Mouse (Mus musculus) neural tube, embryonic 15.5 days (tissue): Measurements from ENCODE around the gene Rarg. TPM values are rescaled to one million over a fixed set of nuclear protein-coding genes. Genes with fewer than 3 reads are reported as not detected.

Experiments used
- ATAC-seq: fragments of 200-750 bp; cut with Nextera tagmentation; 2 replicates; pipeline ENCODE4 v1.8.0; 2017; ENCODE audit warnings: mild to moderate bottlenecking, moderate TSS enrichment, moderate library complexity; ENCODE audit not compliant: low FRiP score
- H3K27ac ChIP-seq: fragments of 300-500 bp; sonication (generic); replicated peaks from 2 replicates; pipeline ENCODE4 v1.5.1; 2015; ENCODE audit warnings: mild to moderate bottlenecking, inconsistent platforms
- H3K27me3 ChIP-seq: fragments of 300-500 bp; sonication (generic); replicated peaks from 2 replicates; pipeline ENCODE4 v1.6.1; 2015; ENCODE audit warnings: inconsistent platforms
- H3K36me3 ChIP-seq: fragments of 300-500 bp; sonication (generic); 2 replicates; pipeline ENCODE4 v1.6.1; 2015; ENCODE audit warnings: inconsistent platforms
- H3K4me1 ChIP-seq: fragments of 300-500 bp; sonication (generic); 2 replicates; pipeline ENCODE4 v1.6.1; 2015; ENCODE audit warnings: inconsistent platforms
- H3K4me2 ChIP-seq: fragments of 300-500 bp; sonication (generic); 2 replicates; pipeline ENCODE4 v1.6.1; 2015; ENCODE audit warnings: inconsistent platforms, mild to moderate bottlenecking, moderate library complexity
- H3K4me3 ChIP-seq: fragments of 300-500 bp; sonication (generic); replicated peaks from 2 replicates; pipeline ENCODE4 v1.5.1; 2015; ENCODE audit warnings: mild to moderate bottlenecking, inconsistent platforms
- H3K9ac ChIP-seq: fragments of 300-500 bp; sonication (generic); replicated peaks from 2 replicates; pipeline ENCODE4 v1.6.1; 2015; ENCODE audit warnings: mild to moderate bottlenecking, inconsistent platforms
- H3K9me3 ChIP-seq: fragments of 300-500 bp; sonication (generic); replicated peaks from 2 replicates; pipeline ENCODE4 v1.6.1; 2016; ENCODE audit warnings: inconsistent platforms
- WGBS: fragments of 180-500 bp; shearing (Covaris S2); methylation state at CpG from one replicate; pipeline ENCODE4 v1.1.7; 2015; ENCODE audit warnings: mixed read lengths; 5-methylcytosine and 5-hydroxymethylcytosine counted together
- polyA plus RNA-seq: library from polyadenylated mRNA; unstranded; fragments of >200 nt; fragmentation: Nextera tagmentation; extraction: Ambion mirVana; gene quantifications from 2 replicates; pipeline ENCODE4 v1.2.1, GENCODE M21; 2015

Gene Rarg
- polyA plus RNA-seq, 1 experiment from 2014 or later, result 7.8 TPM

GRCm38 (mm10) chr15:102278726-102279091, 21.4 kb upstream of the Rarg start:
- H3K9ac ChIP-seq, result peak overlapping the region; percentile 62
- ATAC-seq, result no peak
- 33% methylated on average over 7 of the region's 7 CpGs for WGBS

GRCm38 (mm10) chr15:102273982-102274716, 16.8 kb upstream of the Rarg start:
- Histone ChIP-seq H3K9me3 (no peaks in the 10 kb centered on the region), H3K4me2 (no peak overlapping the region), H3K4me3 (no peak overlapping the region), H3K36me3 (no peaks in the 10 kb centered on the region), H3K27ac (no peak overlapping the region), H3K9ac (no peak overlapping the region), H3K27me3 (peaks cover 16% of the 10 kb centered on the region), H3K4me1 (peaks cover 10% of the 10 kb centered on the region)
- no peak for ATAC-seq
- 80% methylated on average over 6 of the region's 6 CpGs for WGBS

More at GRCm38 (mm10) chr15:102278726-102279091, 21.4 kb upstream of the Rarg start:
- peak overlapping the region; percentile 90 for H3K27ac ChIP-seq
- no peaks in the 10 kb centered on the region for H3K27me3 ChIP-seq
- peak overlapping the region; percentile 95 for H3K4me2 ChIP-seq
- H3K9me3 ChIP-seq, result no peaks in the 10 kb centered on the region
- H3K4me1 ChIP-seq, result peaks cover 26% of the 10 kb centered on the region
- H3K4me3 ChIP-seq, result peak overlapping the region; percentile 79
- H3K36me3 ChIP-seq, result peaks cover 21% of the 10 kb centered on the region

DNA sequence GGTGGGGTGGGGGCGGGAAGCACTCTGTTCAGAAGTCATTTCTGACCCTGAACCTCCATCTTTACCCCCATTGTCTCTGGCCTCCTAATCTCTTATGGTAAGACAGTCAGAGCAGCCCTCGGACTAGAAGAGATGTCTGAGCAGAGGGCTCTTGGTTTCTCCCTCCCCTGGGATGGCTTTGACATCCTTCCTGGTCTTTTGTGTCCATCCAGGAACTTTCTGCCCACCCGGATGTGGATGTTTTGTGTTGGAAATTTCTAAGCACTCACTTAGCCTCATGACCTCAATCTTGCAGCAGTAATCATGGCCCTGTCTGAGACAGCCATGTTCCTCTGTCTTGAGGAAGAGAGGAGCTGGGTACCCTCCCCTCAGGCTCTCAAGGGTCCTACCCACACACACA, 14.1 kb upstream of the Rarg start:
- WGBS, result 32% methylated on average over 3 of the region's 3 CpGs
- Histone ChIP-seq H3K4me2 (no peak overlapping the region), H3K27ac (no peak overlapping the region), H3K9me3 (no peaks in the 10 kb centered on the region), H3K27me3 (peaks cover 16% of the 10 kb centered on the region), H3K4me3 (no peak overlapping the region), H3K9ac (no peak overlapping the region), H3K4me1 (peaks cover 5% of the 10 kb centered on the region; the same call in 1 of the 2 replicates), H3K36me3 (no peaks in the 10 kb centered on the region)
- ATAC-seq, result no peak

- Histone ChIP-seq H3K27ac (no peak within 1 kb of the TSS), H3K4me1 (peaks cover 5% of the 10 kb centered on the region; the same call in 1 of the 2 replicates), H3K4me2 (peak within 1 kb of the TSS; percentile 33), H3K27me3 (peaks cover 16% of the 10 kb centered on the region), H3K9me3 (no peaks in the 10 kb centered on the region), H3K4me3 (no peak within 1 kb of the TSS), H3K9ac (no peak within 1 kb of the TSS; the same call in 1 of the 2 replicates), H3K36me3 (no peaks in the 10 kb centered on the region)
- 14% methylated on average over 21 of the region's 21 CpGs for WGBS
- no peak for ATAC-seq
These were observed 13.1 kb upstream of the Rarg start, which contains the start of gene Gm9918 for GRCm38 (mm10) chr15:102270274-102270960. Gene Gm9918, plus strand, starts transcription at chr15:102270563.

DNA sequence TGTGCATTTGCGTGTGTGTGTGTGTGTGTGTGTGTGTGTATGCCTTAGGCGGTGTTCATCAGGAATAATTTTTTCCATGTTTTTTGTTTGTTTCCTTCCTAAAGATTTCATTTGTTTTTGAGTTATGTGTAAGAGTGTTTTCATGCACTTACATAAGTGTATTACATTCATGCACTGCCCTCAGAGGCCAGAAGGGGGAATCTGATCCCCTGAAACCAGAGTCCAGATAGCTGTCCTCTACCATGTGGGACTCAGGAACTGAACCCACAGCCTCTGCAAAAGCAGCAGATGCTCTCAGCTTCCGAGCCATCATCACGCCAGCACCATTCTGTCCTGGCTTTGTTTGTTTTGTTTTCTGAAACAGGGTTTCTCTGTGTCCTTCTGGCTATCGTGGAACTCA, 8.2 kb upstream of the Rarg start:
- no peak for ATAC-seq
- Histone ChIP-seq H3K4me2 (no peak overlapping the region), H3K27me3 (peaks cover 9% of the 10 kb centered on the region), H3K4me1 (peaks cover 1% of the 10 kb centered on the region; the same call in 1 of the 2 replicates), H3K4me3 (no peak overlapping the region), H3K36me3 (no peaks in the 10 kb centered on the region), H3K27ac (no peak overlapping the region), H3K9me3 (no peaks in the 10 kb centered on the region), H3K9ac (no peak overlapping the region)
- 94% methylated on average over 5 of the region's 5 CpGs for WGBS

DNA sequence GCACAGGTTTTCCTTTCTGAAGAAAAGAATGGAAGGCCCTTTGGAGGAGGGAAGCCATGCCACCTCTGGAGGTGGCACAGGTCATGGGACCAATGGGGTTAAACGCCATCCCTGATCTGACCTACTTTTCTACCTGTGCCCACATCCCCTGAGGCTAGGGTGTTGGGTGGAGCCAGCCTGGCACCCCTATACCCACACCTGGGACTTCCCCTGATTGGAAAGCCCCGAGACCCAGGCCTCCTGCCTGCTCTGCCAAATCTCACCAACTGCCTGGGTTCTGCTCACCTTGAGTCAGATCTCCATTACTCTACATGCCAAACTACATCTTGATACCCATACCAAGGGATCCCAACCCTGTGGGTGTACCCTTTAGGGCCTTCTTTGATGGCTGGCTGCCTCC, 5.7 kb upstream of the Rarg start:
- H3K9me3 ChIP-seq, result no peaks in the 10 kb centered on the region
- ATAC-seq, result no peak
- H3K27me3 ChIP-seq, result peaks cover 12% of the 10 kb centered on the region
- H3K4me3 ChIP-seq, result no peak overlapping the region
- no peak overlapping the region for H3K4me2 ChIP-seq
- H3K27ac ChIP-seq, result no peak overlapping the region
- 88% methylated on average over 2 of the region's 2 CpGs for WGBS
- H3K4me1 ChIP-seq, result peaks cover 9% of the 10 kb centered on the region
- no peak overlapping the region for H3K9ac ChIP-seq
- H3K36me3 ChIP-seq, result no peaks in the 10 kb centered on the region

DNA sequence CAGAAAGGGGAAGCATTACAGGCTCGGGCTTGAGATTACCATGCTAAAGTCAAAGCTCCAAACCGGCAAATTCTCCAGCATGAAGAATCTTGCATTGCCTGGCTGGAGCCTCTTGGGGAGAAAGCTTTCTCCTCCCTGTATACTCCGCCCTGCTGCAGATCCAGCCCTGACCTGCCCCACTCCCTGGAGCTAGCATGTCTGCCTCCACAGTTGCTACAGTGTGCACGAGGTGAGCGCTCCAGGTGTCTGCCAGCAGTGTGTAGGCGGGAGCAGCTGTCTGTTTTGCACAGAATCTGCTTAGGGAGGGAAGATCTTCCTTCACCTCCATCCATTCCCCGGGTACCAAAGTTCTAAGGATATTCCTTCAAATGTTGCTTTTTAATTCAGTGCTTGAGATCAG, 5.3 kb upstream of the Rarg start:
- H3K36me3 ChIP-seq, result no peaks in the 10 kb centered on the region
- H3K4me2 ChIP-seq, result no peak overlapping the region
- no peak overlapping the region for H3K27ac ChIP-seq
- H3K4me3 ChIP-seq, result no peak overlapping the region
- no peak overlapping the region for H3K9ac ChIP-seq
- peaks cover 15% of the 10 kb centered on the region for H3K27me3 ChIP-seq
- WGBS, result 64% methylated on average over 7 of the region's 7 CpGs
- ATAC-seq, result no peak
- H3K9me3 ChIP-seq, result no peaks in the 10 kb centered on the region
- peaks cover 14% of the 10 kb centered on the region for H3K4me1 ChIP-seq

DNA sequence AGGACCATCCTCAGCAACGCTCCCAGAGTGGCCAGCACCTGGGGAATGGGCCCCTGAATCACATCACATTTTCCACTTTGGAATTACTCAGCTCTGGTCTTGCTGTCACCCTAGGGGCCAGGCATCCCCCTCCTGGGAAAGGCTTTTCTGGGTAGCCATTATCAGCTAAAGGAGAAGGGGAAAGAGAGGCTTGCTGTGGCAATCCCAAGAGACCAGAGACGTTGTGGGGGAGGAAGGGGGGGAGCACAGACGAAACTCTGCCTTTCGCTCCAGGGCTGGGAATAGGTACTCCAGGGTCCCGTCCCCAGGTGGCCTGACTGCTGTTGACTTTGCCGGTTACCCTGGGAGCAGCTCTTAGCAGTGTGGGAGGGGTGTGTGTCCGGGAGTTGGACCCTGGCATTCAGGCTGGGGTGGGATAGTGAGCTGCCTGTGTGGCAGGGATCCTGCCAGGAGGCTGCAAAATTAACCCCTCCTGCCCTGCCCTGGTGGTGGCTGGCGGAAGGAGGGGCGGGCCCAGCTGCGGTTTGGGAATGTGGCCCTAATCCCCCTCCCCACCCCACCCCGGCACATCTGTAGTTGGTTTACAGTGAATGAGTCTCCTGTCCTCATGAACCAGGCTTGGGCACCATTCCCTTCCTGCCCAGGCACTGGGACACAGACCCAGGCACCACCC, 1.4 kb upstream of the Rarg start:
- Histone ChIP-seq H3K9me3 (no peaks in the 10 kb centered on the region), H3K27me3 (peaks cover 24% of the 10 kb centered on the region), H3K4me1 (peaks cover 26% of the 10 kb centered on the region), H3K36me3 (no peaks in the 10 kb centered on the region), H3K4me3 (no peak overlapping the region), H3K9ac (no peak overlapping the region), H3K27ac (no peak overlapping the region; the same call in 1 of the 2 replicates), H3K4me2 (peak overlapping the region; percentile 97)
- no peak for ATAC-seq
- WGBS, result 21% methylated on average over 11 of the region's 11 CpGs

DNA sequence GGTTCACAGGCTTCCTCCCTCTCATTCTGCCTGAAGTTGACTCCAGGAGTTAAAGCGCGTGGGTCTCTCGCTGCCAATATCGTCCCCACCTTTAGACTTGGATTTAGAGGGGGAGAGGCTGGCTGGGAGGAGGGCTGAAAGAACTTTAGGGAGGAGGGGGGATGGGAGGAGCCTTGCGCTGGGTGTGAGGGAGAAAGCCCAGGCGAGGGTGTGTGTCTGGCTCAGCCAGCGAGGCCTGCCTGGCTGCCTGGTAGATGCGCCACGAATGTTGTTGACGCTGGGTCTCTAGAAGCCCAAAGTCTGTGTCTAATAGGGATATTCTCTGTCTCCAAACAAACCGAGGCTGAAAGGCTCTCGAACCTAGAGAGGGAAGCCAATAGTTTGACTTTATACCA, 756 bp upstream of the Rarg start:
- H3K27me3 ChIP-seq, result peaks cover 24% of the 10 kb centered on the region
- no peaks in the 10 kb centered on the region for H3K36me3 ChIP-seq
- no peak overlapping the region; the same call in 1 of the 2 replicates for H3K9ac ChIP-seq
- H3K27ac ChIP-seq, result no peak overlapping the region; the same call in 1 of the 2 replicates
- no peaks in the 10 kb centered on the region for H3K9me3 ChIP-seq
- peak overlapping the region; percentile 55 for H3K4me3 ChIP-seq
- WGBS, result 12% methylated on average over 12 of the region's 12 CpGs
- 0 out of 2 replicates have a peak, but pooled peaks have one; percentile 18 for ATAC-seq
- H3K4me1 ChIP-seq, result peaks cover 26% of the 10 kb centered on the region
- H3K4me2 ChIP-seq, result peak overlapping the region; percentile 97

DNA sequence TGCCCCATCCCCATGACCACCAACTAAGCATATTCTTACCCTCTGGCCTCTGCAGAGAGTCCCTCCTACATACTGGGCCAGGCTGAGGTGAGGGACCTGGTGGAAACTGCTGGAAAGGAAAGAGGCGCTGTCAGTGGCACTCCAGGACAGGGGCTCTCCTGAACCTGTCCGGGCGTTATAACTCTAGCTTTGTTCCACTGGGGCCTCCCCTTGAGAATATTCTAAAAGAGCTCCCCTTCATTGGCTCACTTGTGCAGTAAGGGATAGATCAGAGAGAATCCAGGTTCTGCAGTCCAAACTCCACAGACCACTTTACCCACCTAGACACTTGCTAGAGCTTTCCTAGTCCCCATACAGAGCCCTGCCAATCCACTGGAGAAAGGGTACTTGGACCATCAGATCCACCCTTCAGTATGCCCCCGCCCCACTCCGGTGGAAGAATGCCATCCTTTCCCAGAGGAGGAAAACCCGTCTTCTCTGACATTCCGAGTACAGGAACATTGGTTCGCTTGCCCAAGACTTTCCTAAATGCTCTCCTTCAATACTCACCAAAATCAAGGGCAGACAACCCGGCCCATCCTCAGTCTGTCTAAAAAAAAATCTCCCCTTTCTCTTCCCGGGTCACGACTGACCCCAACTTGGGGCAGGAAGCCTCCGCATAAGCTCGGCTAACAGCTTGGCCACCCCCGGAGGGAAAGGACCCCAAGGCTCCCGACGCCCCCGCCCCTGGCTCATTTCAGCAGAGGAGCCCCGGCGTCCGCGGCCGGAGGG, 701 bp downstream of the Rarg start:
- H3K27ac ChIP-seq, result peak overlapping the region; percentile 37; the same call in 1 of the 2 replicates
- 9% methylated on average over 22 of the region's 22 CpGs for WGBS

More for the DNA sequence above, 701 bp downstream of the Rarg start:
- H3K4me1 ChIP-seq, result peaks cover 26% of the 10 kb centered on the region
- H3K9ac ChIP-seq, result peak overlapping the region; percentile 60
- ATAC-seq, result no peak
- no peaks in the 10 kb centered on the region for H3K36me3 ChIP-seq
- H3K27me3 ChIP-seq, result peaks cover 28% of the 10 kb centered on the region
- H3K4me3 ChIP-seq, result peak overlapping the region; percentile 55
- H3K9me3 ChIP-seq, result no peaks in the 10 kb centered on the region
- H3K4me2 ChIP-seq, result peak overlapping the region; percentile 97
